Mouse (Mus musculus): ENCODE data around the gene Exog.

Exog gene

DNA sequence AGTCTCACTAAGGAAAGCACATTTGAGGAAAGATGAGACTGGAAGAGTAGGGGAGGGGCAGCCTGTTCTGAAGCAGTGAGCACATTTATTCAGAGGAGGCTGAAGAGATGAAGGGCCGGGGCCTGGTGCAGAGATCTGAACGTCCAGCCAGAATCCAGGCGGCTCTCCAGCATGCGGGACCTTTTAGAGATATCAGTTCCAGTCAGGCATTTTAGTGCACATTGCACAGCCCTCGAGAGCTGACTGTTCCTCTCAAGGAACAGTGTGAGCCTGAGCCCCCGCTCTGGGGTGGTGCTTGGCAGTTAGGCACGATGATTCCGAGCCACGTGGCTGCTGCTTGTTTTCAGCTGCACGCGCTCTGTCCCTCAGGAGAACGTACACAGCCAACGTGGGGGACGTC is 12.4 kb downstream of the Exog start:
- DNase-seq (ENCODE audit: extremely low spot score, low read depth, low spot score), result no peak

DNA sequence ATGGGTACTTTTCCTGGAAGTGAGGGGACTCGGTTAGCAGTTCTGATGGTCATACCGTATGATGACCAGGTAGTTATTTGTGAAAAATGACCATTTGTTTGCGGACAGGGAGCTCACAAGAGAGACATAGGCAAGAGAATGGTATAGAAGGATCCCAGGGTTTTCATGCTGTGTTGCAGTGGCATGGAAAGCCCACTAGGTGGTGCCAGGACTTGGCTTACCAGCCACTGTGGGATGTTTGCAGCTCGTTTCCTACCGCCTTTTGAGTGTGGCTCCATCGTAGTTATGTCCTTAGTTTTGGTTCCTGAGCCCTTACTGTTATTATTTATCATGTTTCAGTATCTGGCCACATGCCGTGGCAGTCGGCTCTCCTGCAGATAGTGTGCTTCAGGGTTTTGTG is 15.7 kb downstream of the Exog start:
- peak; percentile 28 for DNase-seq (ENCODE audit: extremely low spot score, low read depth, low spot score)

DNA sequence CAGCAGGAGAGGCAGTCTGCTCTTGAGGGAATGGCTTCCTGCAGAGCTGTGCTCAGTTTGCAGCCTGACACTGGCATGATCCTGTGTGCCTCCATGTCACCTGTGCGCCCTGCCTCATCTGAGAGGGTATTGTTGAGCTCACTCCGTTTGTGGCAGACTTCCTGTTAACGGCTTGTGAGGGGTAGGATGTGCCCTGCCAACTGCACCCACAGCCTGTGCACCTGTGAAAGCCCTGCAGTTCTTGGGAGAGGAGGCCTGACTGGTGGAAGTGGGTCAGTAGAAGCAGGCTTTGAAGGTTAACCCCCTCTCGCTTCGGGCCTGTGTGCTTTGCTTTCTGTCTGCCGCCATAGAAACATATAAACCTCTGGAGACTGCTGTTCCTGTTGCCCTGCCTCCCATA is 20.3 kb downstream of the Exog start:
- DNase-seq (ENCODE audit: extremely low spot score, low read depth, low spot score), result no peak

DNA sequence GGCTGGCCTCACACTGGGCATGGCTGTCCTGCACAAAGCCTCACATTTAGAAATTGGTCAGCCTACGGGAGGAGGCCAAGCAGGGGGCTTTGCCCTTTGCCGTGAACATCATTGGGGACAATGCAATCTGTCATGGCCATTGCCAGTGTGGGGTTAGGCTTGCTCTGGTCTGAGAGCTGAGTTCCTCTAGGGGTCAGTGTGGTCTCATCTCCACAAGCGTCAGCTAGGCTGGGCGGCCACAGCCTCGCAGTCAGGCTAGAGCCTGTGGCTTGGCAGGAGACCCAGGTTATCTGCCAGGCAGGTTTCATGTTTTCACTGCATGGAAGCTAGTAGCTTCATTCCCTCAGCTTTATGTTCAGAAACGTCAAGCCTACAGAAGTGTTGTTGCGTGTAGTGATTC is 20.9 kb downstream of the Exog start:
- DNase-seq (ENCODE audit: extremely low spot score, low read depth, low spot score), result no peak

DNA sequence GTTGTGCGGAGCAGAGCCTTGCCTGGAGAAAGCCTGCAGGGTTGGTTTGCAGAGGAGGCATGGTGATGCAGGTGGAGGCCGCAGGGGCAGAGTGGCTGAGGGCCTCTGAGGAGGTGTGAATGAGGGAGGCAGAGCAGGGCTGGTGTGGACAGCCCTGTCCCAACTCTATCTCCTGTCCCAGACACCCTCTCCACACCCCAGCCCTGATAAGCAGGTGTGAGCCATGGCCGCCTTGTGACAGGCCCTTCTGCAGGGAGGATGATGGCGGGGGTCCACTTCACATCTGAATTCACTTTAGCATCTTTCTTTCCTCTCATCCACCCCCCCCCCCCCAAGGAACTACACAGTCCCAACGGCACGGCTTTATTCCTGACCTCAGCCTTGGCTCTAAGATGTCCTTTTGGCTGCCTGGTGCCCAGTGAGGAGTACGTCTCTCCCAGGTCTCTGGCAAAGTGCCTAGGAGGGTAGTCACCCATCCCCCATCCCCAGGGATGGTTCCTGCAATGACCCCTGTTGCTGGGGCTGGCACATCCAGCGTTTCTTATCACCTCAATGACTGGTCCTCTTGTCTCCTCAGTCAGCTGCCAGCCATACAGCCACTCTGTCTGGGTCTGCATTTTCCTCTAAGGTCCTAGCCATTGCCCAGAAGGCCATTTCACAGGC is 25.1 kb downstream of the Exog start:
- DNase-seq (ENCODE audit: extremely low spot score, low read depth, low spot score), result no peak

DNA sequence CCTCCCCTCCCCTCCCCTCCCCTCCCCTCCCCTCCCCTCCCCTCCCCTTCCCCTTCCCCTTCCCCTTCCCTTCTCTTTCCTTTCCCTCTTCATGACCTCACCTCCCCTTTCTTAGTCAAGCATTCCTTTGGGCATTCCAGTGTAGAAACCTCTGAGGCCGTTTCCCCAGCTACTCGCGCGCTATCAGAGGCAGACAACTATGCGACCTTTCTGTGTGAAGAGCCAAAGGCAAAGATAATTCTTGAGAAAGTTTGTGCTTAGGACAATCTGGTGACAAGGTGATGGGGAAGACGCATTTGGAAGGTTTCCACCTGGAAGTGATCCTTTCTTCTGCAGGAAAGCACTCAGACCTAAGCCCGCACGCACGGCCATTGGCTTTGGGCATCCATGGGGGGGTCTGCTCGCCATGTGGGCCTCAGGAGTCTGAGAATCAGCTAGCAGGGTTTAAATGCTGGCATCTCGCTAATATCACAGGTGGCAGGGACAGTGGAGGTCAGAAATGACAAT is 27.7 kb downstream of the Exog start:
- DNase-seq (ENCODE audit: extremely low spot score, low read depth, low spot score), result no peak

DNA sequence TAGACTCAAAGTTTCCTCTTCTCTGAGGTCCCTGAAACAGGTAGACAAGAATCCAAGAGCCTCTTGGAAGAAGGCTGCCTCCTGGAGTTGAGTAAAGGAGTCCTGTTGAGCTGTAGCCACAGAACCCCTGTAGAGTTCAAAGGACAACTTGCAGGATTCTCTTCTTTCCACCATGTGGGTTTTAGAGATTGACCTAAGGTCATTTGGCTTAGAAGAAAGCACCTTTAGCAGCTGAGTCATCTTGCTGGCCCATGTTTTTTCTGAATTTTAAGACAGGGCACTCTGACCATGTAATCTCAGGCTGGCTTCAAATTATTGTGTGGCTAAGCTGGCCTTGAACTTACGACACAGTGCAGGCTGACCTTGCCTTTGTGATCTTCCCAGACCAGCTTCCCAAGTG is 28.3 kb downstream of the Exog start:
- no peak for DNase-seq (ENCODE audit: extremely low spot score, low read depth, low spot score)

DNA sequence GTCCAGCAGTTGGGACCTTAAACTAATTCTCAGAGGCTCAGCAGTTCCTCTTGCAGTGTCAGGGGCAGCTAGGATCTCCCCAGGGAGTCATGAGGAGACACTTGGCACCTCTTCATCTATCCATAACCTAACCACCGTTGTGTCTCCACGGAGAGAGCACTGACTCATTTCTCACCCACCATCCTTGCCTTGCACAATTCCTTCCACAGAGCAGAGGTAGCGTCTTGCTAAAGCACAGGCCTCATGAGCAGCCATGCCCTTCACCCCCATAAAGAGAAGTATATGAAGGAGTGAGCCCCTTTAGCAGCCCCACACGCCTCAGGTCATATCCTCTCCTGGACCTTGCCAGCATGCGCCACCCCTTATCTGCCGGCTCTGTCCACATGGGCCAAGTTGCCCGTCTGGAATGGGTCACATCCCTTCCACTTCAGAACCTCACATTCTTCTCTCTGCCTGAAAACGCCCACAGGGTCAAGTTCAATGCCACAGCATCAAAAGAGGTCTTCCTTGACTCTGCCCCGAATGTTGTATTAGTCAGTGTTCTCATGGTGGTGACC is 28.9 kb downstream of the Exog start:
- no peak for DNase-seq (ENCODE audit: extremely low spot score, low read depth, low spot score)

DNA sequence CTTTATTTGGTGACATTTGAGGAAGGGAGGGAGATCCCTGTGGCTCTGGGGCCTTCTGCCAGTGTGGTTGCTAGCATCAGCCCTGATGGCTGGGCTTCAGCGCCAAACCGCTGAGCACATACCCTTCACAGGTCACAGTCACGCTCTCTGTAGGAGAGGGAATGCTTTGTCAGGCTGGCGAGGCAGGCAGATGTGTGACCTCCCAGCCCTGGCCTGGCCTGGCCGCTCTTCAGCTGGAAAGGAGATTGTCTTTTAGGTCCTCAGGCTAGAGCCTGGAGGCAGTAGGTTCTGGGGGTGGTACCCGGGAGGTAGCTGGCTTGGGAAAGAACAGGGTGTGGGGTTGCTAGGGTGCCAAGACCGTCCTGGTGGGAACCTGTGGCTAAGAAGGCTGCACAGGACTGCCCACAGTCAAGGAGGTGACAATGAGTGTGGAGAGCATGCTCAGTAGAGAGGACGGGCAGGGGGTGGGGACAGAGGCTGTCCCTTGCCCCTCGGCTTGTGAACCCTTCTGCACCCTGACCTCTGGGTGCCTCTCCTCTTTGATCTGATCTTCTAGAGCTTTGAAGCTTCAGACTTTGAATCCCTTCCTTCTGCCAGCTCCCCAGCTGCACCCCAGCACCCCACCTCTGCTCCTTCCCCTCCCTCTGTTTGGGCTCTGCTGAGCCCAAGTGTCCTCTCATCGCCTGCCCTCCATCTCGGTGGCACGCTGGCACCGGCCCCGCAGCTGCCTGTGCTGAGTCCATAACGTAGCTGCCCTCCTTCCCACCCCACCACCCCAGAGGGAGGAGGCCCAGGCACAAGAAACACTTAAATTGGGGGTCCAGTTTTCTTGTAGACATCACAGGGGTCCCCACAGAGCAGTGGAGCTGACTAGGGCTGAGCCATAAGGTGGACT is 30.2 kb downstream of the Exog start:
- DNase-seq (ENCODE audit: extremely low spot score, low read depth, low spot score), result no peak

DNA sequence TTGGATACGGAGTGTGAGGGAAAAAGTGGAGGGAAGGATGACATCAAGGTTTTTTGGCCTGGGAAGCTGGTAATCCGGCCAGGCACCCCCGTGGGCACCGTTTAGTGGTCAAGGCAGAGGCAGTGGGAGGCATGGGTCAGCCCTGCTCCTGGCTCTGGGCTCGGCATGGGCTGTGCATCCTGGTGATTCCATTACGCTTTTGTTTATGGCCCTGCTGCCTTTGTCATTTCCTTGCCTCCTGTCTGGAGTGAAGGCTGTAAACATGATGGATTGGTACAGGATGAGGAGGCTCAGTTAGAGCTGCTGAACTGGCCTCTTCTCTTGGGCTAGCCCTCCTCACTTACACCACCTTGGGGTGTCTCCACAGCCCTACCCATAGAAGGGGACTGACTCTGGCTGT is 33.0 kb downstream of the Exog start:
- DNase-seq (ENCODE audit: extremely low spot score, low read depth, low spot score), result peak; percentile 12

DNA sequence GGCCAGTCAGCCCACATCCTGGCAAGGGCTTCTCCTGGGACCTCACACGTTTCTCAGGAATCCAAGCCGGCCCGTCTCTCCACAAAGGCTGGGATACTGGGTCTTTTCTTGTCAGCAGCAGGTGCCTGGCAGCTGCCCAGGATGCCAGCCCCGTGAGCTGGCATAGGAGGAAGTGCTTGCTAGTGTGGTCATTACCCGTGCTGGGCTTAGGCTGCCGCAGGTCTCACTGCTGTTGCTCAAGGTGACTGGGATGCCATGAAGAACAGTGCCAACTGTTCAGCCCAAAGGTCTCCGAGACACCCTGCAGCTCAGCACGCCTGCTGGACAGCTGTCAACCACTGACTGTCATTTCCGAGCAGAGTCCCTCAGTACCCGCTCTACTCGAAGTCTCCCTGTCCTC is 33.6 kb downstream of the Exog start:
- no peak for DNase-seq (ENCODE audit: extremely low spot score, low read depth, low spot score)

DNA sequence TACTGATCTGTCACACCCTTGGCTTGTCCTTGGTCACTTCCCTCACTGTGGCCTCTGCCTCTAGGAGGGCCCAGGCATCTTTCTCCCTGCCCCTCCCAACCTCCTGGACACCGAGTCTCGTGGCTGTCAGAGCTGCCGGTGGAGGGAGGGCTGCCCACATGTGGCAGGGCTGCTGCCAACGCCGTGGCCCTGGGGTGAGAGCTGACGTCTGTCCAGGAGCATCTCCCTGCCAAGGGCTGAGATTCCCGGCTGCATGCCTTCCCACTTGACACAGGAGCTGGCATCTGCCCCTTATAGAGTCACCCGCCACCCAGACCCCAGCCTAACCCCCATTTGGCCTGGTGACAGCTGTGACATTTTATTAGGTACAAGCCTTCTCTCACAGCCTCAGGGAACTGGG is 34.6 kb downstream of the Exog start:
- DNase-seq (ENCODE audit: extremely low spot score, low read depth, low spot score), result no peak

DNA sequence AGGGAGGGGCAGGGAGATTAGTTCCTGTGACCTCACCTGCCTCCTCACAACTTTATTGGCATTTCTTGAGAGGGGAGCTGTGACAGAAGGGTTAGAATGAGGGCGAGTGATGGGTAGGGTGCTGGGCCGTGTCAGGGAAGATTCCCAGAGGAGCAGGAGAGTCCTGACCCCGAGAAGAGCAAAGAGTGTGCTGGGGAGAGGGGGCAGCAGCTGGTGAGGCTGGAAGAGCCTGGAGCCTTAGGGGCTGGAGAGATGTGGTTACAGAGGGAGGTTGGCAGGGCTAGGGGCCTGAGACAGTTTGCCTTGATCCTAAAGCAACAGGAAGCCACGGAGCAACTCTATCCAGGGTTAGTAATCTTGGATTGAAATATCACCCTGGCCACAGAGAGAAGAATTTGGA is 36.9 kb downstream of the Exog start:
- DNase-seq (ENCODE audit: extremely low spot score, low read depth, low spot score), result no peak

DNA sequence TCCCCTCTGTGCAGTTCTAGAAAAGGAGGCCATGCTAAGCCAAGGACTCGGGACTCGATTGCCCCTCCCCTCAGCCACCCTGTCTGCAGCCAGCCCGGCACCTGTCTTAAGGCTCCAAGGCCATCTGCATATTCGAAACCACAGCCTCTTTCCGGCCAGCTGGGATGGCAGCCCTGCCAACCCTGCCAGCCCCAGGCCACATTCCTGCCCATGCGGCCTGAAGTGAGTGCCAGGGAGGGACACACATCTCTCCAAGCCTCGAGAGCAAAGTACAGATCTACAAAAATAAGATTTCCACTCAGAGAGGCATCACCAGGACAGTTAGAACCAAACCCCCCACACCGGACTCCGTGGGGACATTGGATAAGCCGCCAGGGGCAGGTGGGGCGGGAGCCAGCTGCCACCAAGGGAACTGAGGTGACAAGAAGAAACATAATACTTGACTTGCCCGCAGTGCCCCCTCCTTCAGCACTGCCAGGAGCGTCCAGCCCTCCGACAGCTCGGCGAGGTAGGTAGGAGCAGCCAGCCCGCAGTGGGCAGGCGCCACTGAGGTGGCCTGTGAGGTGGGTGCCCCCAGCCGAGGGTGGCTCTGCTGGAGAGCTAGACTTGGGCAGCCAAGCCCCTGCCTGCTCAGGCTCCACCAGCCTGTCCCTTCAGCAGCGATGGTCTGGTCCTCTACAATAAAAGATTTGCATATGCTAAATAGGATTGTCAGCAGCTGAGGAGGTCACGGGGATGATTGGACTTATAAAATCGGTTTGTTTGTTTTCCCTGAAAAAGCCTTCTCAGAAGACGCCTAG is 39.0 kb downstream of the Exog start:
- DNase-seq (ENCODE audit: extremely low spot score, low read depth, low spot score), result no peak

DNA sequence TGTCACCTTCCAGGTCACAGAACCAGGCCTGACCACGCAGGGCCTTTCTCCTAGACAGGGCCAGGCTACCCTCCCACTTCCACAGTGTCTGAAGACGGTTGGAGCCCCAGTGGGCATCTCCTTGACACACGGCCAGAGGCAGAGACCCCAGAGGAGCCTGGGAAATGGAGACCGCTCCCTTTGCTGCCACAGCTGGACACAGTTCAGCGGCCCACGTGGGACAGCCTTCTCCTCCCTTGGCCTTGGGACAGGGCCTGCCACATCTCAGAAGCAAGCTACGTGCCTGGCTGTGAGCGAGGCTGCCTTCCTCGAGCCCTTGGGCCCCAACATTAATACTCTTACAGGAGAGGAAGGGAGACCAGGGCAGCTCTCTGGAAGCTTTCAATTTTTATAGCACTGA is 39.7 kb downstream of the Exog start:
- DNase-seq (ENCODE audit: extremely low spot score, low read depth, low spot score), result no peak

DNA sequence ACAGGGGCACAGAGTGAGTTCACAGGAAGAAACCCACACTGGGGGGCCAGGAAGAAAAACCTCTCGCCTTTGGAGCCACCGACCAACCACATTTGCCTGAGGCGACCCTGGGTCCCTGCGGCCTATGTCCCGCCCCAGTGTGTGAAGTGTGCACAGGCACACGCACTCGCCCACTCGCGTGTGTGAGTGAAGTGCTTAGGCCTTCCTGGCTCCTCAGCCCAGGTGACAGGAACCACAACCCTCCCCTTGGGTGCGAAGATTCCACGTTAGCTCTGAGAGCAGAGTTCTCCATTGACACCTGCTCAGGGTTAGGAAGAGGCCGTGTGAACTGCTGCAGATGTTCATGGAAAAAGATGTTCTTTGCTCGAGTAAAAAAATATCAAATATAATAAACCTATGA is 40.1 kb downstream of the Exog start:
- no peak for DNase-seq (ENCODE audit: extremely low spot score, low read depth, low spot score)

DNA sequence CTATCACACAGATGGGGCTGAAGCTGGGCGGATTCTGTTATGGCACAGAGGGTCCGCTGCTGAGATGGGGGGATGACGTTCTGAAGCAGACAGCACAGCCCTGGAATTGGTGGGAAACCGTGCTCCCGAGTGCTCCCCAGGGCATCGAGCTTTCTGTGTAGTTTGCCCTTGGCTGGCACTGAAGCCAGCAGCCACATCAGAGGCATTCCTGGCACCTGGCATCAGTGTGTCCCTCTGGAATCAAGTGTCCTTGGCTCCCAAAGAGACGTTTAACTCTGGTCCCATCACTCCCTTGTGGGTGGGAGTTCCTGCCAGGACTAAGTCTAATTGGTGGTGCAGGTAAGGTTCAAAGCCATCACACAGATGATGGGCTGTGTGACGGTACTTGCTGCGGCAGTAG is 51.6 kb downstream of the Exog start:
- DNase-seq (ENCODE audit: extremely low spot score, low read depth, low spot score), result no peak

DNA sequence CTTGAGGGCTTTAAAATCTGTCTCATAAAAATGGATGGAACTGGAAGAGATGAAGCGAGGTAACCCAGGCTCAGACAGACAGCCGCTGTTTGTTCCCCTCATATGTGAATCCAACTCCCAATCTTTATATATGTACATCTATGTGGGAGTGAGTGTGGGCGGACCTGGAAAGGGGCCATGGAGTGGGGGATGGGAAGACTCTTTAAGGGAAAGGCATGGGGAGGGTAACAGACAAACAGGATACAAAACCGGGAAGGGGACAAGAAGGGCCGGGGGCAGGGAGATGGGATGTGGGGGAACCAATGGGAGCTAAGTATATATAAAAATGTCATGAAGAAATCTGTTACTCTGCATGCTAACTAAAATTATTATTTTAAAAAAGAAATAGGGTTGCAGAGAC is 52.2 kb downstream of the Exog start:
- no peak for DNase-seq (ENCODE audit: extremely low spot score, low read depth, low spot score)

DNA sequence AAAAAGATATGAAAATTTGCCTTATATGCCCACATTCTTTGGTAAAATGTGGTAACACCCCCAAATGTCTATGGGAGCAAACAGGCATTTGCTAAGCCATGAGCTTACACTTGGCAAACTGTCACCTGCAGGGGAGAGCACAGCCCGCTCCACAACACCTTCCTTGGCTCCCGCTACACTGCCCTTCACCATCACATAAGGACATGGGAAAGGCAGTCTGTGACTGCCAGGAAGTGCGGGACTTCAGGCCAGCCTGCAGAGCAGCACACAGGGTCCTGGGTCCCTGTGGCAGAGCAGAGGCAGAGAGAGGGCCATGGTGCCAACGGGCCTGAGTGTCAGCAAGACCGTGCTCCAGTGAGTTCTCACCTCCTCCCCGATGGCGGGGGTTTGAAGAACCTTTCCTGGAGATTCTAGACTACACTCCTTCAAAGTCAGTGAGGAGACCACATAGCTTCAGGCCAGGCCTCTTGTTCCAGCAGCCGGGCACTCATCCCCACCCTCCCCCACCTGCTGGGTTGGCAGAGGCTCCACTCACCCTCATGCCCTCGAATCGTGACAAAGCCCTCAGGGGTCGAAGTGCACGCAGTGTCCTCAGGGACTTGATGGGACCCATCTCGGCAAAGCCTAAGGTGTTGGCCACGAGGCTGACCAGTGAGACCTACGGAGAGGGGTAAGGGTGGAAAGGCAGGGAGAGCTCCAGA is 53.0 kb downstream of the Exog start:
- no peak for DNase-seq (ENCODE audit: extremely low spot score, low read depth, low spot score)

DNA sequence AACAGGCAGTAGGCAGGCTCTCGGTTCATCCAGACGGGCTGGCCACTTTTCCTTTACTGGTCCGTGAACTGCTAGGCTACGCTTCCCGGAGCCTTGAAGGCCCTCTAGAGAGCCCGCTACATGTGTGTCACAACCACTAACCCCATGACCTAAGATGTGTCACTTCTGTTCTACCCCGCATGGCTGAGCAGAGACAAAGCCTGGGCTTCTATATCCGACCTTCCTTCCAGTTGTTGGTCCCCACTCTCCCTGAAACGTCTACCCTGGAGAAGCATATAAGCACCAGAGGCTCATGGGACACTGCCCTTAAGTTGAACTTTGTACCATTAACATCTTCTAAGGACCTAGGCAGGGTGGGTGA is 53.5 kb downstream of the Exog start:
- DNase-seq (ENCODE audit: extremely low spot score, low read depth, low spot score), result no peak

DNA sequence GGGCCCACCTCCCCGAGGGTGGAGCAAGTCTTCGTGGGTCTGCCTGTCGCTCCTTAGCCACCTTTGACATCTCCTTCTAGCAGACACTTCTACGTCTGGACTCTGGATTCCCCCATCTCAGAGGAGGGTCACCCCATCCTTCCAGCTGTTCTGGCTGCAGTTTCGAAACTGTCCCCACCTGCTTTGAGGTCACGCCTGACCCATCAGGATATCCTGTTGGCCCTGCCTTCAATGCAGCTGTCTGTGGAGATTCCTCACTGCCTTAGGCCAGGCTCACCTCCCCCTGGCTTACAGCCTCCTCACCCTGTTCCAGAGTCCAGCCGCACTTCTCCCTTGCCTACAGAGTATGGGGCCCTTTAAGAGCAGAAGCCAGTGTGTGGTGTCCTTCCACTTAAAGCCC is 54.1 kb downstream of the Exog start:
- DNase-seq (ENCODE audit: extremely low spot score, low read depth, low spot score), result no peak

All from hindlimb bud, embryonic 11.5 days (tissue).